Mouse (Mus musculus): ENCODE measurements around the gene Msmo1. TPM values are rescaled to one million over a fixed set of nuclear protein-coding genes. Genes with fewer than 3 reads are reported as not detected.
A peak's percentile ranks its signal among the peaks of the same experiment; 100 is the strongest.

Gene Msmo1
- total and polyA plus RNA-seq, 3 experiments = 34.0 to 344 (median 213) TPM

- DNase-seq = peak; percentile 50
Measured at GRCm38 (mm10) chr8:64712499-64712898, 21.1 kb downstream of the Msmo1 start.

GRCm38 (mm10) chr8:64711544-64711943 is 22.0 kb downstream of the Msmo1 start:
- DNase-seq = no peak

- DNase-seq = peak; percentile 30
Measured at GRCm38 (mm10) chr8:64707481-64707880, 26.1 kb downstream of the Msmo1 start.

GRCm38 (mm10) chr8:64703191-64703590 is 30.4 kb downstream of the Msmo1 start:
- DNase-seq = no peak

GRCm38 (mm10) chr8:64692651-64693201 is 40.9 kb downstream of the Msmo1 start, which contains the start of gene Cpe:
Gene Cpe (minus strand): TSS chr8:64693054.
- peak; percentile 95 for DNase-seq

- DNase-seq = peak; percentile 42
Measured at GRCm38 (mm10) chr8:64691591-64692401, 41.8 kb downstream of the Msmo1 start.

GRCm38 (mm10) chr8:64690845-64691244 is 42.7 kb downstream of the Msmo1 start:
- DNase-seq = no peak

- peak; percentile 48 for DNase-seq
Measured at GRCm38 (mm10) chr8:64690306-64690705, 43.3 kb downstream of the Msmo1 start.

- DNase-seq = no peak
Measured at GRCm38 (mm10) chr8:64688741-64689140, 44.9 kb downstream of the Msmo1 start.

- DNase-seq = peak; percentile 43
Measured at GRCm38 (mm10) chr8:64688161-64688560, 45.4 kb downstream of the Msmo1 start.

GRCm38 (mm10) chr8:64682501-64682900 is 51.1 kb downstream of the Msmo1 start:
- DNase-seq = no peak

GRCm38 (mm10) chr8:64676381-64676780 is 57.2 kb downstream of the Msmo1 start:
- DNase-seq = no peak

- DNase-seq = no peak
Measured at GRCm38 (mm10) chr8:64674951-64675585, 58.5 kb downstream of the Msmo1 start.

GRCm38 (mm10) chr8:64672920-64673319 is 60.7 kb downstream of the Msmo1 start:
- DNase-seq = no peak

- no peak for DNase-seq
Measured at GRCm38 (mm10) chr8:64671937-64672336, 61.7 kb downstream of the Msmo1 start.

Other genes starting within 250 kb of the Msmo1 start
- gene Cpe, start 40.7 kb downstream of the Msmo1 start, total RNA-seq (2021) = 1,000 to 10,000 TPM in 1 of 2 experiments, 100 to 1,000 TPM in 1; 895 to 1,063 TPM
- 299 and 315 TPM in 2 replicates for gene Cpe, start 40.7 kb downstream of the Msmo1 start, polyA plus RNA-seq (2012; rRNA removed)
- 10 to 100 TPM; 72.8 to 86.4 TPM for gene Klhl2, start 116.2 kb upstream of the Msmo1 start, total RNA-seq (2021)
- gene Klhl2, start 116.2 kb upstream of the Msmo1 start, polyA plus RNA-seq (2012; rRNA removed) = 13.4 and 13.8 TPM in 2 replicates
- gene Tmem192, start 213.4 kb upstream of the Msmo1 start, total RNA-seq (2021) = 10 to 100 TPM; 57.5 to 77.8 TPM
- gene Tmem192, start 213.4 kb upstream of the Msmo1 start, polyA plus RNA-seq (2012; rRNA removed) = 141 and 177 TPM in 2 replicates